Mouse (Mus musculus) adrenal gland, postnatal 4 days (tissue): ENCODE results near the gene Rai14. TPM values are rescaled to one million over a fixed set of nuclear protein-coding genes. Genes with fewer than 3 reads are reported as not detected.

Source experiments
- DNase-seq, 2 experiments: peaks; one replicate each; pipeline ENCODE4 v3.0.0; 2021 to 2022; ENCODE audit warnings: low spot score in 2 of 2, mixed read lengths in 2 of 2
- long read RNA-seq, 2 experiments: library from polyadenylated mRNA; stranded (forward); transcript quantifications; one replicate each; pipeline ENCODE4 v2.0.0; 2021
- total RNA-seq, 2 experiments: library from RNA; stranded (reverse); gene quantifications; 2 replicates each; pipeline ENCODE4 v1.2.3; 2021

Gene Rai14
- total RNA-seq = 10 to 100 TPM; 35.1 to 40.6 TPM
- long read RNA-seq, experiment 1, partial matches to known transcripts = 2 of 9 reads
- long read RNA-seq, experiment 1, other reads (novel, unspliced or antisense) = 7 of 9 reads
- long read RNA-seq, experiment 2, partial matches to known transcripts = 10 of 17 reads
- long read RNA-seq, experiment 2, other reads (novel, unspliced or antisense) = 7 of 17 reads

GRCm38 (mm10) chr15:10714409-10715138 lies at the start of gene Rai14:
Gene Rai14 (minus strand): TSS chr15:10714624.
- DNase-seq = peak; percentile 42 to 48

DNA sequence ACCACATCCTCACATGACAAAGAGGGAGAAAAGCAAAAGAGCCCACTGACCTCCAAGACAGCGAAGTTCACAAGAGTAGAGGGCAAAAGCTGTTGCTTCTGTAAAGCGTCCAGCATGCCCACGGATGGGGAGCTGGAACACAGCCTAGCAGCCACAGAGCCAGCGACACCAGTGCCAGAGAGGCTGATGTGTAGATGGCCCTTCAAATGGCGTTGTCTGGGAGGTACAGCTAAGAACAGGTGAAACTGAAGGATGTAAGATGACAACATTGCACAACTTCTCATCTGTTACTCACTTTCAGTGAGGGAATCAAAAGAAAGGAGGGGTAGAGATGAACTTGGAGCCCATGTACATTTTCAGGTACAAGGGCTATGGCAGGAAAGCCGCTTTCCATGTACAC lies 47.0 kb upstream of the Rai14 start:
- DNase-seq = no peak

- no peak for DNase-seq
Observed at GRCm38 (mm10) chr15:10760006-10760405, 45.6 kb upstream of the Rai14 start.

DNA sequence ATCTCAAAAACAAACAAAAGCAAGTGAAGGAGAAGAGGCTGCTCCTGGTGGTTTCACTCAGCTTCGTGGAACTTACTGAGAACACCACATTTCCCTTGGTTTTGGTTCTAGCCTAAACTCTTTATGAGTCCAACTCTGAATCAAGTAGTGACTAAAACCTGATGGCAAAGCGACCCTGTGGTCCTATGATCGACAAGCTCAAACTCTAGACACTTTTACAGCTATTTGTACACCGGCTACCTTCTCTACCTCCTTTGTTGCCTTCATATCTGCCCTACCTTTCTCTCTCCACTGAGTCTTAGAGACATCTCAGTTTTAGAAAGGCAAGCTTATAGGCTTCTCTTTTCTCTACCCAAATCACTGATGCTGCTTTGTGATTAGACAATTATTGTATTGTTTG lies 45.0 kb upstream of the Rai14 start:
- no peak for DNase-seq

DNA sequence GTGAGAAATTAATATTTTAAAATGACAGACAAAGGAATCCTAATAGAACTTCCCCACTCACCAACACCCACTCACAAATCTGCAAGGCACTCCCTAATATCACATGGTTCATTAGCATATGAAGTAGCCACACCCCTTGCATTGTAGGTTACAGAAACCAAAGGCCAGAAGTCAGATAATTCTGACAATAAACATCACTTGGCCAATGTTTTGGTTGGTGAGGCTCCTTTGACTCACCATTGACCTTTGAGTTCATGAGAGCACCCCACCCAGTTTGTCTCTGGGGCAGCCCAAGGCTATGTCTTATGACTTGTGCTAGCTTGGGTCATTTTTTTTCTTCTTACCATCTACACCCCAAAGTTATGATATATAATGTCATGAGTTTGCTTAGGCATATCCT lies 44.4 kb upstream of the Rai14 start:
- no peak for DNase-seq

DNA sequence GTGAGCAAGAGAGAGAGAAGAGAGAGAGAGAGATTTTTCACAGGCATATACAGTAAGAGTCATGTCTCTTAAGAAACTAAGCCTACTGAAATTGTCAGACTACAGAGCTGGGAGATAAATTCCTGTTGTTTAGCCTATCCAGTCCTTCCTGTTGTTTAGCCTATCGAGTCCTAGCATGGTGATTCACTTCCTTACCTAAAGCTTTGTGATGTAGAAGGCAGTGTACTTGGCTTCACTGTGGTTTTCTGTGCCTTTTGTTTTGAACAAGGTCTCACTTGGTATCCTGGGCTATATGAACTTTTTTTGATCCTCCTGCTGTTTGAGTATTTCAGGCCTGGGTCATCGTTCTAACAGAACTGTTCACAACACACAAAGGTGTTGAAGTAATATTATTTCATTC lies 36.7 kb upstream of the Rai14 start:
- no peak for DNase-seq

DNA sequence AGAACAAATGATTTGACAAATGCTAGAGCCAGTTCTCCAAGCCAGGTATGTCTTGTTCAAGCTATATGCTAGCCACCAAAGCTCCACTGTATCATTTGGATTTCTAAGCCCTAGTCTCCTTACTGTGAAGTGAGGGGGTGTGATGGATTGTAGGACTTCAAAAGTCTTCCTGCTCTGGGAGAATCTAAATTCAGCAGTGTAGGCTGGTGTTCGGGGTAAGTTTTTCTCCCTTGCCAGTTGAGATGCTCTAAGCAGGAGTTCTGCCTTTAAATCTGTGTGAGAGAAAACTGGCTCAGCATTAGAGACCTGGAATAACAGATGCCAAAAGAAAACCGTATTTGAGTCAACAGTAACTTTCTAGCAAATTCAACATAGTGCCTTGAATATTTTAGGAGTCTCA lies 35.9 kb upstream of the Rai14 start:
- DNase-seq = no peak

DNA sequence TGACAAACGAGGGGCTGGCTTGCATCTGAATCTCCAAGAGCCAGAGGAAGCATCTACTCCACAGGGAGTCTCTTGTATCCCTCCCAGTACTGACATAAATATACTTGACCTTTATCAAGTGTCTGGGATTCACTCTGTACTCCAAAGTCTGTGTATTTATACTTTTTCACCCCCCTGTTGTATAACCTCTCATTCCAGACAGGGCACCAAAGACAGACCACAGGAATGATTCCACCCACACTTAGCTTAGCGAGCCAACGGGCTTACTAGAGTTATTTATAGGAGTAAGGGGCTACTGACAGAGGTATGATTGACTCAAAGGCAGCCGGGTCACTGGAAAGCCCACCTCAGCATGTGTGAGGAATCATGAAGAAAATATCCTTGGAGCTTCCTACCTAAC lies 35.3 kb upstream of the Rai14 start:
- DNase-seq = no peak

GRCm38 (mm10) chr15:10747638-10748037 lies 33.2 kb upstream of the Rai14 start:
- DNase-seq = no peak

- no peak for DNase-seq
Observed at GRCm38 (mm10) chr15:10747226-10747625, 32.8 kb upstream of the Rai14 start.

DNA sequence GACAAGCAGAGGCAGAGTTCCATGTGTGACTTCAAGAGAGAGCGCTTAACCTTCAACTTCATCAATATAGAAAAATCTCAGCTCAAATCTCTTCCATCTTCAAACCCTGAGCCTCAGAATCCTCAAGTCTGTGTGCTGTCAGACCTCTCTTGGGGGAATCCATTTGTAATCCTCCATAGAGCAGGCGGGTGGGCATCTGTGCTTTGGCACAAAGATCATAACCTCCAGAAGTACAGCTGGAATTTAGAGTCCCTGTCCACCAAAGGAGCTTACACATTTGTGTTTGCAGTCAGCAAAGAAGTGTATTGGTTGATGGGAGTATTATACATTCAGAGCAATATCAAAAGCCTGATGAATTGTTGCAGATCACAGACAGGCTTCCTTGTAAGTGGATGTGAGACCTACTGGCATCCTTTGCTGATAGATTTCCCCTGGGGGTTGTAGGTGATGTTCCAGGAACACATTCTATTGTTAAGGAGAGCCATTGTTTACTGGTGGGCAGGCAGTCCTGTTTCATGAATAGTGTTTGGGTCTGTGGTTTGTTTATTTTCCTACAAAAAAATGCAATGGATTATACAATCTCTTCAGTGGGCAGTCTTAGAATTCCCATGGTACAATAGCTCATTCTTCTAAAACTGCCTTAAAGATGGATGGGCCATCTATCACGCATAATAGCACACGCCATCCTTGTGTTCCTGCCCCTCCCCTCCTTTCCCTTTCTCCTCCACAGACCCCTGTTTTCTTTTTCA lies 32.1 kb upstream of the Rai14 start:
- no peak for DNase-seq

GRCm38 (mm10) chr15:10742441-10742840 lies 28.0 kb upstream of the Rai14 start:
- DNase-seq = no peak

- DNase-seq = no peak
Observed at GRCm38 (mm10) chr15:10739279-10739678, 24.9 kb upstream of the Rai14 start.

GRCm38 (mm10) chr15:10738354-10739142 lies 24.1 kb upstream of the Rai14 start:
- no peak for DNase-seq

GRCm38 (mm10) chr15:10735948-10736347 lies 21.5 kb upstream of the Rai14 start:
- no peak for DNase-seq

- DNase-seq = no peak
Observed at GRCm38 (mm10) chr15:10735216-10735615, 20.8 kb upstream of the Rai14 start.

DNA sequence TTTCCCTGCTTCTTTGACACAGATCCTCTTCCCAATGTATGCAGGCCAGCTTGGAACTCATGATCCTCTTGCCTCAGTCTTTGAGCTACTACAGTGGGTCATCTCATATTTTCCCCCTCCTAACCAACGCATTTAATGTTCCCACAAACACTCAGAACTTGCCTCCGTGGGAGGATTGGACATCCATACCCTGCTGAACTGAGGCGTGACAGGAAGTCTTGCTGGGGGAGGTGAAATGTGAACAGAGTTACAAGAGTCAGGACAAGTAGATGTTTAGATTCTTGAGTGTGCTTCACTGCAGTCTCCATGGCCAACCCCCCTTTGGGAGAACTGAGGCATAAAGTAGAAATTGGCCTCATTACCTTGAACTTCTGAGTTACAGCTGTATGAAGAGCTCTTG lies 17.0 kb upstream of the Rai14 start:
- no peak for DNase-seq

DNA sequence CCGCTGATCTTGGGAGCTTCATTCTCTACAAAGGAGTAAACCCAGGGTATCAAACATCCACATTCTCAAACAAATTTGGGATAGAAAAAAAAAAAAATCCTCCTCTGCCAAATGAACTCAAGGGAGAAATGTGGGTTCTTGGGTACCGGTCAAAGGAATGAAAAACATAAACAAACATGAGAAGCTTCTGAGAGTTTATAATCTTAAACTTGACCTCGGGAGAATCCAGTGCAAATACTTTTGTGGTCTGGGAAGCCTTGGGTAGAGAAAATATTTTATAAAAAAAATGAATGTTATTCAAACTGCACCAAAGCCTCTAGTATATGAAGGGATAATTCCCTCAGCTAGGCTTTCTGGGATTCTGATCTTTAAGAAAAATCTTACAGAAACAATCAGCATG lies 11.8 kb upstream of the Rai14 start:
- no peak for DNase-seq

GRCm38 (mm10) chr15:10724857-10725256 lies 10.4 kb upstream of the Rai14 start:
- DNase-seq = no peak

- no peak for DNase-seq
Observed at GRCm38 (mm10) chr15:10723507-10723906, 9.1 kb upstream of the Rai14 start.

DNA sequence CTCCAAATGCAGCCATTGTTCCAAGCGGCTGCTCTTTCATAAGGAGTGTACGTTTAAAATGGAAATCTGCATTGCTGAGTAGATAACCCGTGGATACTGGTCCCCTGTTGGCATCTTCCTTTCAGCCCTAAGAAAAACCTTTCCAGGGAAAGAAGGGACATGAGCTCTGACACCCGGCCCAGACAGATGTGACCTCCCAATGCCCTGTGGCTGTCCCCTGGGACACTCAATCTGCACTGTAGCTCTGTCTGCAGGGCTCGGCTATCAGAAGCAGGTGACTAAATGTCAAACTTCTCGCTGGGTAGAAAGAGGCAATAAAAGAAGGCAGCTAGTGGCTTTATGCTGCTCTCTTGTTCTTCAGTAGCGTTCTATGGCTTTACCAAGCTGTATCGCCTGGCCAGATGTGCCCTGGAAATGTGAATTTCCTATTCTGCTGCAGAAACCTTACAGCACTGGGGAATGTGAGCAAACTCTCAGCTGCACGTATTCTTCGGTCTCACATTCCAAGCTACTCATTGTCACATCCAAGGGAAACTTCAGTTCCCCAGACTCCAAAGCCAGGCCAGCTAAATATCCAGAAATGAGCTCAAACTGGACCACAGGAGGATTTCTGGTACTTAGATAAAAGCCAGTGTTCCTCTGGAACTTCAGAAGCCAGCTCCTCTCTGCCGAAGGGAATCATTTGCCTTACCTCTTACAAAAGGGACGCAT lies 8.4 kb upstream of the Rai14 start:
- no peak for DNase-seq
